Mouse (Mus musculus) left cerebral cortex, postnatal 14 days (tissue): ENCODE measurements around the gene Efna4. TPM values are rescaled to one million over a fixed set of nuclear protein-coding genes. Genes with fewer than 3 reads are reported as not detected.

Experiments
- DNase-seq, 2 experiments: peaks; one replicate each; pipeline ENCODE4 v3.0.0; 2021 to 2022; ENCODE audit warnings: low spot score in 2 of 2, mixed read lengths in 1 of 2
- intact Hi-C: fragments of 180-260 bp; cut with DNase I; formaldehyde crosslinking; loops from one replicate; pipeline ENCODE4 v1.15.1; 2025
- total RNA-seq, 2 experiments: library from RNA; stranded (reverse); gene quantifications; 2 replicates each; pipeline ENCODE4 v1.2.3; 2021

Gene Efna4
- total RNA-seq, 2 experiments from 2014 or later = 0.29 to 0.61 TPM

DNA sequence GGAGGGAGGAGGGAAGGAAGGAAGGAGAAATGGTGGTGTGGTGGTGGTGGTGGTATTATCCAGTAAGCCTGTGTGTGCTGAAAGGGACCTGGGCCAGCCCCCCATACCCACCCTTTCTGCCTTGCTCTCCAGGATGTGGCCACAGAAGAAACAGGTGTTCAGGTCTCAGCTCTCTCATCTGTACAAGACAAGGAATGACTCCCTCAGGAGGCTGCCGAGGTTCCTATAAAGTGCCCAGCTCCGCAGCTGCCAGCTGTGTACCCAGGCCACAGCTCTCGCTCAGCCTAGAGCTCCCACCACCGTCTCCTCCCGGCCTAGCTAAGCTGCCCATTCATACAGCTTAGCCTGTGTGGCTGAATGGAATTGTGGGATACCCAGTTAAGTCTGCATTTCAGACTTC lies 45.5 kb downstream of the Efna4 start:
- intact Hi-C loops = no loop called here
- DNase-seq = no peak

DNA sequence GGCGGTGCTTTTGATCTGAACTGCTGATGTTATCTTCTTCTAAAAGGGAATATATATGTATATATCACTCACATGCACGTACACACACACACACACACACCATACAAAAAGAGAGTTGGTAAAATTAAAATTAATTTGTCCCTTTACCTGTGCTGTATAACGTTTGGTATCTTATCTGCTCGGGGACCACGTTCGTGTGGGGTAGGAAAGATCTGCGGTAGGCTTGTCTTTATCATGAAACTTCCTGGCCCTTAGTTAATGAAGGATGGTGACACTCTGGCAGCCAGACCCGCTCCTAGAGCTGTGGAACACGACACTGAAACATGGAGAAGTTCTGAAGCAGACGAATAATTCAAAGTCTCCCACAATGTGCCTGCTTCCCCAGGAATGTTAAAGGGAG lies 46.0 kb downstream of the Efna4 start:
- intact Hi-C loops = no loop called here
- DNase-seq = no peak

DNA sequence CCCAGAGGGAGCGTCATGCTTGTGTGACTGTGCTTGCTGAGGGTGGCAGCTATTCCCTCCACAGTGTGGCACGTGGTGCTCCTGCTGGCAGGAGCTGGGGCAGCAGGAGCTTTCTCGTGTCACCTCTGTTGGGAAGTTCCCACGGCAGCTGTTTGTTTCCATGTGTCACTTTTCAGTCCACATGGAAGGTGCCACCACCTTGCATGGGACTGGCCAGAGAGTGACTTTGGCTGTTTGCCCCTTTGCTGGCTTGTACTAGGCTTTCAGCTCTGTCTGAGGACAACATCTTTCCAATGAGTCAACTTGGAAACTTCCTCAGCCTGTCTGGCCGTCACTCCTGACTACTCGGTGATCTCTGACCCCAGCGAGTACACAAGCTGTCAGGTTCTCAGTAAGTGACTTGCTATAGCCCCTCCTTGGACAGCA lies 49.3 kb downstream of the Efna4 start:
- no peak for DNase-seq
- intact Hi-C loops = no loop called here

GRCm38 (mm10) chr3:89287286-89287685 lies 50.5 kb downstream of the Efna4 start:
- DNase-seq = no peak
- intact Hi-C loops = no loop called here

DNA sequence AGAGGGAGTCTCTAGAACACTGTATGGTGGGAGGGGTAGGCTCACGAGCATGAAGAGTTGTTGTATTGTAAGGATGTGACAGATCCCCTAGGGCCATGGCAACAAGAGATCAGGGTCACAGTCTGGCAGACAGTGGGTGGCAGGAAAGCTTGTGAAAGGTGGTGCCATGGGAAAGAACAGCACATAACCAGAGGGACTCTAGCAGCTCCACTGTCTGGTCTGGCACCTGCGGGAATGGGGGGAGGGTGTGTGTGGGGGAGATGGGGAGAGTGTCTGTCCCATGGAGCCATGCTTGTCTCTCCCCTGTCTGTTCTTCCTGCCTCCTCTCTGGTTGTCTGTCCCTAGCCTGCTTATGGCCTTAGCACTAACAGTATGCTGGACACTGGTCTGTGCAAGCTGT lies 52.3 kb downstream of the Efna4 start:
- intact Hi-C loops = no loop called here
- DNase-seq = no peak

DNA sequence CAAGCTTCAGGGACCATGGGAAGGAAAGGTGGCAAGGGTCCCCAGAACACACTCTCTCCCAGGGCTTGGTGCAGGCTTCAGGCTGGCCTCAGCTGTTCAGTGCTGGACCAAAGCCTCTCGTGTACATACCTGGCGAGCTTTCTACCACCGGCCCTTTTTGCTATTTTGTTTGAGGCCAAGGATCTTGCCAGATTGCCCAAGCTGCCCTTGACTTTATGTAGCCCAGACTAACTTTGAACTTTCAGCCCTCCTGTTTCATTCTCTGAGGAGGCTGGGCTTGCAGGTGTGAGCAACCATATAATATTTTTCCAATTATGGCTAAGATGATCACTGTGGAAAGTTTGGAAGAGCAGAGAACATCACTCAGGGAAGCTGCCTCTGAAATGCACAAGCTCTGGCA lies 53.6 kb downstream of the Efna4 start:
- intact Hi-C loops = no loop called here
- DNase-seq = no peak

Other genes with a start within 250 kb of the Efna4 start
- gene Rusc1, start 244.7 kb downstream of the Efna4 start, total RNA-seq = 100 to 1,000 TPM; 205 to 214 TPM
- gene Gm43738, start 236.9 kb downstream of the Efna4 start, total RNA-seq = not detected
- gene Fdps, start 236.1 kb downstream of the Efna4 start, total RNA-seq = 100 to 1,000 TPM in 1 of 2 experiments, 10 to 100 TPM in 1; 97.9 to 102 TPM
- gene Pklr, start 201.9 kb downstream of the Efna4 start, total RNA-seq = not detected
- 10 to 100 TPM; 20.4 to 25.1 TPM for gene Hcn3, start 177.8 kb downstream of the Efna4 start, total RNA-seq
- gene Clk2, start 173.2 kb downstream of the Efna4 start, total RNA-seq = 10 to 100 TPM; 46.7 TPM
- gene Scamp3, start 160.6 kb downstream of the Efna4 start, total RNA-seq = 10 to 100 TPM; 77.0 to 79.2 TPM
- 10 to 100 TPM; 73.5 to 77.2 TPM for gene Fam189b, start 154.9 kb downstream of the Efna4 start, total RNA-seq
- gene Gba, start 135.1 kb downstream of the Efna4 start, total RNA-seq = 10 to 100 TPM; 63.4 to 66.7 TPM
- gene Thbs3, start 122.8 kb downstream of the Efna4 start, total RNA-seq = 10 to 100 TPM; 23.5 to 27.0 TPM
- gene Mtx1, start 110.9 kb downstream of the Efna4 start, total RNA-seq = 100 to 1,000 TPM in 1 of 2 experiments, 10 to 100 TPM in 1; 96.9 to 107 TPM
- gene Muc1, start 109.0 kb downstream of the Efna4 start, total RNA-seq = 1 to 10 TPM in 1 of 2 experiments, under 1 TPM in 1; 0.42 to 1.0 TPM
- gene Krtcap2, start 92.1 kb downstream of the Efna4 start, total RNA-seq = 10 to 100 TPM; 74.5 to 86.3 TPM
- 100 to 1,000 TPM; 102 to 105 TPM for gene Trim46, start 91.7 kb downstream of the Efna4 start, total RNA-seq
- 10 to 100 TPM; 50.8 to 53.0 TPM for gene Dpm3, start 78.7 kb downstream of the Efna4 start, total RNA-seq
- 10 to 100 TPM; 25.7 to 30.5 TPM for gene Slc50a1, start 67.5 kb downstream of the Efna4 start, total RNA-seq
- gene Efna1, start 56.9 kb downstream of the Efna4 start, total RNA-seq = 1 to 10 TPM; 4.0 to 5.9 TPM
- gene Efna3, start 15.1 kb downstream of the Efna4 start, total RNA-seq = 10 to 100 TPM; 48.5 to 49.6 TPM
- gene Adam15, start 12.0 kb upstream of the Efna4 start, total RNA-seq = 10 to 100 TPM; 95.0 TPM
- gene Dcst2, start 23.9 kb upstream of the Efna4 start, total RNA-seq = under 1 TPM; 0.34 to 0.35 TPM
- under 1 TPM in 1 of 2 experiments, not detected in 1; 0.23 TPM for gene Dcst1, start 27.2 kb upstream of the Efna4 start, total RNA-seq
- 1 to 10 TPM; 8.0 to 9.1 TPM for gene Zbtb7b, start 56.7 kb upstream of the Efna4 start, total RNA-seq
- 1 to 10 TPM; 1.6 to 4.0 TPM for gene Lenep, start 64.8 kb upstream of the Efna4 start, total RNA-seq
- 10 to 100 TPM; 30.6 to 31.4 TPM for gene Flad1, start 73.8 kb upstream of the Efna4 start, total RNA-seq
- 1 to 10 TPM; 3.5 to 4.0 TPM for gene Cks1b, start 80.4 kb upstream of the Efna4 start, total RNA-seq
- 10 to 100 TPM; 12.6 to 14.5 TPM for gene Shc1, start 80.4 kb upstream of the Efna4 start, total RNA-seq
- gene Pygo2, start 92.2 kb upstream of the Efna4 start, total RNA-seq = 10 to 100 TPM; 52.7 to 60.6 TPM
- 10 to 100 TPM; 39.5 to 40.3 TPM for gene Pbxip1, start 98.7 kb upstream of the Efna4 start, total RNA-seq
- gene Pmvk, start 116.5 kb upstream of the Efna4 start, total RNA-seq = 10 to 100 TPM; 33.6 to 36.8 TPM
- gene Kcnn3, start 182.1 kb upstream of the Efna4 start, total RNA-seq = 10 to 100 TPM; 21.7 to 22.3 TPM